Mouse (Mus musculus): ENCODE measurements around the gene Cnot3. TPM values are rescaled to one million over a fixed set of nuclear protein-coding genes. Genes with fewer than 3 reads are reported as not detected.
"Not testable (repeated sequence)": the region's sequence is repeated elsewhere in the genome, so short reads cannot be mapped to it uniquely, and the experiment has no call there.

Gene Cnot3
- polyA plus RNA-seq, 1 experiment: 88.2 TPM

GRCm38 (mm10) chr7:3707027-3707426, 62.0 kb downstream of the Cnot3 start:
- no peak for TF ChIP-seq POLR2A (IDR thresholded peaks at IDR 0.05; ENCODE audit: low read depth, low read length)
- TF ChIP-seq CTCF (IDR thresholded peaks at IDR 0.05; ENCODE audit: extremely low read depth, insufficient read length, insufficient replicate concordance, low read depth, low read length): no peak
- Histone ChIP-seq H3K4me3 (ENCODE audit: low read depth, low read length) (no peak overlapping the region), H3K27ac (ENCODE audit: insufficient read depth, low read depth, low read length) (0 out of 2 replicates have a peak overlapping the region, but pooled peaks have one; percentile 0), H3K36me3 (ENCODE audit: control insufficient read depth, insufficient read depth, low read length) (peaks cover 26% of the 10 kb centered on the region), H3K4me1 (ENCODE audit: control insufficient read depth, insufficient read depth, insufficient read length, low read length) (peaks cover 7% of the 10 kb centered on the region; the same call in 1 of the 2 replicates), H3K27me3 (ENCODE audit: control insufficient read depth, insufficient read depth, low read length) (no peaks in the 10 kb centered on the region)
- WGBS: 37% methylated on average over 4 of the region's 4 CpGs

GRCm38 (mm10) chr7:3707568-3708413, 62.7 kb downstream of the Cnot3 start:
- no peak overlapping the region for H3K27ac ChIP-seq (ENCODE audit: insufficient read depth, low read depth, low read length)
- TF ChIP-seq CTCF (IDR thresholded peaks at IDR 0.05; ENCODE audit: extremely low read depth, insufficient read length, insufficient replicate concordance, low read depth, low read length): no peak
- WGBS: 59% methylated on average over 7 of the region's 7 CpGs
- no peaks in the 10 kb centered on the region for H3K27me3 ChIP-seq (ENCODE audit: control insufficient read depth, insufficient read depth, low read length)
- peaks cover 7% of the 10 kb centered on the region; the same call in 1 of the 2 replicates for H3K4me1 ChIP-seq (ENCODE audit: control insufficient read depth, insufficient read depth, insufficient read length, low read length)
- H3K4me3 ChIP-seq (ENCODE audit: low read depth, low read length): no peak overlapping the region
- H3K36me3 ChIP-seq (ENCODE audit: control insufficient read depth, insufficient read depth, low read length): peaks cover 26% of the 10 kb centered on the region

GRCm38 (mm10) chr7:3708447-3708980, 63.4 kb downstream of the Cnot3 start:
- H3K27ac ChIP-seq (ENCODE audit: insufficient read depth, low read depth, low read length); H3K4me1 ChIP-seq (ENCODE audit: control insufficient read depth, insufficient read depth, insufficient read length, low read length); H3K4me3 ChIP-seq (ENCODE audit: low read depth, low read length); H3K27me3 ChIP-seq (ENCODE audit: control insufficient read depth, insufficient read depth, low read length): not testable (repeated sequence)
- H3K36me3 ChIP-seq (ENCODE audit: control insufficient read depth, insufficient read depth, low read length): peaks cover 26% of the 10 kb centered on the region
- WGBS: 36% methylated on average over 5 of the region's 5 CpGs

- H3K36me3 ChIP-seq (ENCODE audit: control insufficient read depth, insufficient read depth, low read length): peaks cover 26% of the 10 kb centered on the region
- peaks cover 7% of the 10 kb centered on the region; the same call in 1 of the 2 replicates for H3K4me1 ChIP-seq (ENCODE audit: control insufficient read depth, insufficient read depth, insufficient read length, low read length)
- no peak overlapping the region for H3K4me3 ChIP-seq (ENCODE audit: low read depth, low read length)
- H3K27ac ChIP-seq (ENCODE audit: insufficient read depth, low read depth, low read length): no peak overlapping the region
- 62% methylated on average over 1 of the region's 1 CpGs for WGBS
- TF ChIP-seq POLR2A (IDR thresholded peaks at IDR 0.05; ENCODE audit: low read depth, low read length) (no peak), CTCF (IDR thresholded peaks at IDR 0.05; ENCODE audit: extremely low read depth, insufficient read length, insufficient replicate concordance, low read depth, low read length) (no peak)
- H3K27me3 ChIP-seq (ENCODE audit: control insufficient read depth, insufficient read depth, low read length): no peaks in the 10 kb centered on the region
These were observed 63.9 kb downstream of the Cnot3 start for GRCm38 (mm10) chr7:3709000-3709399.

Other genes with a start within 250 kb of the Cnot3 start
- gene Cacng6, start 221.1 kb upstream of the Cnot3 start, polyA plus RNA-seq (2012; rRNA removed): 0.04 TPM in 1 of 2 replicates, not detected in the other
- not detected in 2 replicates for gene Tarm1, start 142.6 kb upstream of the Cnot3 start, polyA plus RNA-seq (2012; rRNA removed)
- gene Oscar, start 29.1 kb upstream of the Cnot3 start, polyA plus RNA-seq (2012; rRNA removed): 0.10 TPM in 1 of 2 replicates, not detected in the other
- 238 and 337 TPM in 2 replicates for gene Ndufa3, start 27.9 kb upstream of the Cnot3 start, polyA plus RNA-seq (2012; rRNA removed)
- 2.2 and 6.9 TPM in 2 replicates for gene Tfpt, start 15.3 kb upstream of the Cnot3 start, polyA plus RNA-seq (2012; rRNA removed)
- 9.4 and 16.7 TPM in 2 replicates for gene Prpf31, start 15.3 kb upstream of the Cnot3 start, polyA plus RNA-seq (2012; rRNA removed)
- gene Leng1, start 20.6 kb downstream of the Cnot3 start, polyA plus RNA-seq (2012; rRNA removed): 2.4 and 5.1 TPM in 2 replicates
- gene Tmc4, start 32.3 kb downstream of the Cnot3 start, polyA plus RNA-seq (2012; rRNA removed): 119 and 229 TPM in 2 replicates
- 50.3 and 92.2 TPM in 2 replicates for gene Tsen34, start 47.6 kb downstream of the Cnot3 start, polyA plus RNA-seq (2012; rRNA removed)
- 33.0 and 59.6 TPM in 2 replicates for gene Mboat7, start 48.3 kb downstream of the Cnot3 start, polyA plus RNA-seq (2012; rRNA removed)
- gene Rps9, start 58.7 kb downstream of the Cnot3 start, polyA plus RNA-seq (2012; rRNA removed): 1,258 and 1,397 TPM in 2 replicates
- 4.7 and 5.2 TPM in 2 replicates for gene Pirb, start 75.1 kb downstream of the Cnot3 start, polyA plus RNA-seq (2012; rRNA removed)
- gene Gm15448, start 180.4 kb downstream of the Cnot3 start, polyA plus RNA-seq (2012; rRNA removed): 0.11 and 0.18 TPM in 2 replicates
- gene Pira2, start 199.8 kb downstream of the Cnot3 start, polyA plus RNA-seq (2012; rRNA removed): 0.41 and 0.83 TPM in 2 replicates

All from small intestine, adult 2 months (tissue).